Mouse (Mus musculus) neural tube, embryonic 14.5 days (tissue): ENCODE data around the gene Asprv1. TPM values are rescaled to one million over a fixed set of nuclear protein-coding genes. Genes with fewer than 3 reads are reported as not detected.

Experiments
- ATAC-seq: fragments of 200-750 bp; cut with Nextera tagmentation; 2 replicates; pipeline ENCODE4 v1.8.0; 2017; ENCODE audit warnings: low read depth, mild to moderate bottlenecking, moderate TSS enrichment, moderate library complexity
- H3K27ac ChIP-seq: fragments of 300-500 bp; sonication (generic); 2 replicates; pipeline ENCODE4 v1.5.1; 2014; ENCODE audit warnings: low read depth, mild to moderate bottlenecking, control low read depth, low read length, moderate library complexity, mixed read lengths
- H3K27me3 ChIP-seq: fragments of 300-500 bp; sonication (generic); 2 replicates; pipeline ENCODE4 v1.6.1; 2014; ENCODE audit warnings: low read length; ENCODE audit not compliant: control insufficient read depth, insufficient read depth
- H3K36me3 ChIP-seq: fragments of 300-500 bp; sonication (generic); 2 replicates; pipeline ENCODE4 v1.6.1; 2014; ENCODE audit warnings: low read length, mixed read lengths; ENCODE audit not compliant: control insufficient read depth, insufficient read depth
- H3K4me1 ChIP-seq: fragments of 300-500 bp; sonication (generic); 2 replicates; pipeline ENCODE4 v1.6.1; 2014; ENCODE audit warnings: low read length; ENCODE audit not compliant: control insufficient read depth, insufficient read depth
- H3K4me2 ChIP-seq: fragments of 300-500 bp; sonication (generic); 2 replicates; pipeline ENCODE4 v1.6.1; 2014; ENCODE audit warnings: mild to moderate bottlenecking, low read depth, low read length, control low read depth
- H3K4me3 ChIP-seq: fragments of 300-500 bp; sonication (generic); 2 replicates; pipeline ENCODE4 v1.5.1; 2014; ENCODE audit warnings: low read depth, low read length, control low read depth, mixed read lengths
- H3K9ac ChIP-seq: fragments of 300-500 bp; sonication (generic); replicated peaks from 2 replicates; pipeline ENCODE4 v1.6.1; 2014; ENCODE audit warnings: low read depth, mild to moderate bottlenecking, control low read depth, low read length, mixed read lengths
- H3K9me3 ChIP-seq: fragments of 300-500 bp; sonication (generic); 2 replicates; pipeline ENCODE4 v1.6.1; 2016; ENCODE audit warnings: low read length; ENCODE audit not compliant: control insufficient read depth
- WGBS: fragments of 180-500 bp; shearing (Covaris S2); extraction: QIAGEN DNeasy Blood & Tissue Kit; methylation state at CpG from one replicate; pipeline ENCODE4 v1.1.7; 2014; 5-methylcytosine and 5-hydroxymethylcytosine counted together
- polyA plus RNA-seq: library from polyadenylated mRNA; unstranded; fragments of >200 nt; fragmentation: Nextera tagmentation; extraction: Ambion mirVana; gene quantifications from 2 replicates; pipeline ENCODE4 v1.2.1, GENCODE M21; 2014

Gene Asprv1
- polyA plus RNA-seq: 0.82 and 1.1 TPM in 2 replicates

DNA sequence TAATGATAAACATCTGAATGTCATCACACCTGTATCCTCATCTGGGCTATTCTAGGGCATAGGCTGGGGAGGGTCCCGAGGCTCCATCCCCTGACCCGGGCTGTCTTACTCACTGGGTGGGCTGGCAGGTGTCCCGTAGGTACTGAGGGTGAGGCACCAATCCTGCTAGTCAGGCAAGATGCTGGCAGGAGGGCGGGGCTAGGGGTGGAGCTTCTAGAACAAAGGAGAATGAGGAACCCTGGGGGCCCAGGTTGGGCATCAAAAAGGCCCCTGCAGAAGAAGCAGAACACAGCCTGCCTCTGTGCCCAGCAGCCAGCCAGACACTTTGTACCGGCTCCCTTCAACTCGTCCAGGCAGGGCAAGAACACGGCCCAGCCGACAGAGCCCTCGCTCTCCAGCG, at the start of gene Asprv1:
Gene Asprv1 (plus strand): TSS at position 219 of the 400 bp plus-strand sequence.
- 50% methylated on average over 10 of the region's 10 CpGs for WGBS
- H3K27me3 ChIP-seq: no peaks in the 10 kb centered on the region
- H3K4me3 ChIP-seq: no peak within 1 kb of the TSS
- H3K36me3 ChIP-seq: no peaks in the 10 kb centered on the region
- no peaks in the 10 kb centered on the region for H3K9me3 ChIP-seq
- no peak within 1 kb of the TSS for H3K9ac ChIP-seq
- H3K4me2 ChIP-seq: no peak within 1 kb of the TSS
- no peak for ATAC-seq
- H3K27ac ChIP-seq: no peak within 1 kb of the TSS
- no peaks in the 10 kb centered on the region for H3K4me1 ChIP-seq

DNA sequence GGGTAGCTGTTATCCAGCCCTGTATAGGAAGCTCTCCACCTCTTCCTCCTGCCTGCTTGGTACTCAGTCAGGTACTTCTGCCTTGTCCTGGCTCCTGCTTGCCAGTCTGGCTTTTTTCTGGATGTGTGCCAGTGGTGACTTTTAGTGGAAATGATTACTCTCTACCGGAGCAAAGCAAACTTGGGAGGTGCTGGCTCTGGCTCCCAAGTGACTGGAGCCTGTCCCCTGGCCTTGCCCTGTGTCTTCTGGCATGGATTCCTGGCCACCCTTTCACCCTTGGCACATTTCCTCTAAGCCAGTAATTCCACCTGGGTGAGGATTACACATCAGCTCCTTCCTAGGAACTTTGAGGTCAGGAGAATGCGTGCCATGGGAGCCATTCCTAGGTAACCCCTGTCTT, 49.6 kb upstream of the Asprv1 start:
- no peak for ATAC-seq
- 80% methylated on average over 2 of the region's 2 CpGs for WGBS

DNA sequence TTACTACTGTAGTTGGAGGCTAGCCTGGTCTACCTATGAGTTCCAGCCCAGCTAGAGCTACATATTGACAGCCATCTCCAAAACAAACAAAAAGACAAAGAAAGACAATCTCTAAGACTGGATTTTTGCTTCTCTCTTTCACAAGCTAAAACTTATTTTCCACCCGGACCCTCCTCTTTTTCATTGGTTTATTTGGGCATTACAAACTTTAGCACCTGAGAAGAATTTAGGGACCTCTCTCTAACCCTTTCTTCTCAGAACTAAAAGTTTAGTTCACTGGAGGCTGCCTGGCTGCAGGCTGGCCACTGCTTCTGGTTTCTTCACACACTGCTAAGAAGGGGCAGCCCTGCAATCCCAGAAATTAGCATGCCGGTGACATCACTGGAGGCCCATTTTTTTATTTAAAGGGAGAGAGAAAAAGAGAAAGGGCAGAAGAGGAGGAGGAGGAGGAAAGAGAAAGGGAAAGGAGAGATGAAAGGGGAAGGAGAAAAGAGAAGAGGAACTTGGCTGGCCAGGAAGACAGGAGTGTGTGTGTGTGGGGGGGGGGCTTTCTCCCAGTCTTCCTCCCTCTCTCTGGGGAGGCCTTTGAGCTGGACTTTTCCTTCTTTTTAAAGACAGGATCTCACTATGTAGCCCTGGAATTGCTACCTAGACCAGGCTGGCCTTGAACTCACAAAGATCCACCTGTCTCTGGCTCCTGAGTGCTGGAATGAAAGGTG, 48.7 kb upstream of the Asprv1 start:
- Histone ChIP-seq H3K27ac (no peak overlapping the region), H3K9ac (no peak overlapping the region), H3K9me3 (no peaks in the 10 kb centered on the region), H3K4me2 (no peak overlapping the region), H3K27me3 (no peaks in the 10 kb centered on the region), H3K36me3 (no peaks in the 10 kb centered on the region), H3K4me1 (peaks cover 2% of the 10 kb centered on the region), H3K4me3 (no peak overlapping the region)
- ATAC-seq: no peak
- 67% methylated on average over 2 of the region's 2 CpGs for WGBS

More for the DNA sequence above, 49.6 kb upstream of the Asprv1 start:
- H3K9me3 ChIP-seq: no peaks in the 10 kb centered on the region
- H3K4me2 ChIP-seq: no peak overlapping the region
- H3K36me3 ChIP-seq: no peaks in the 10 kb centered on the region
- H3K4me3 ChIP-seq: no peak overlapping the region
- no peak overlapping the region for H3K27ac ChIP-seq
- H3K27me3 ChIP-seq: no peaks in the 10 kb centered on the region
- H3K4me1 ChIP-seq: no peaks in the 10 kb centered on the region
- no peak overlapping the region for H3K9ac ChIP-seq

DNA sequence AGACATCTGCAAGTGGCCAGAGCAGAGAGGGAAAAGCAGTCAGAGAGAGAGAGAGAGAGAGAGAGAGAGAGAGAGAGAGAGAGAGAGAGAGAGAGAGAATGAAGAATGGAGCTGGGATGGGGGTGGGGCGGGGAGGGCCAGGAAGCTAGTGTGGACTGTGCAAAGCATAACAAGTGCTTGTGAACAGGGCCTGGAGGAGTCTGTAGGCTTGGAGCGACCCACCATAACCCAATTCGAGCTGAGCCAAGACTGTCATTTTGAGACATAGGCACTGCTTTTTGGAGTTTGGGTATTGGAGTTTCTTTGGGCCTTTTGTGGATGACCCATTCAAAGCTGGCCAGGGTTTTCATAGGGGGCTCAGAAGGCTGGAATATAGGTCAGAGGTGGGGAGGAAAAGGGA, 48.0 kb upstream of the Asprv1 start:
- Histone ChIP-seq H3K36me3 (no peaks in the 10 kb centered on the region), H3K9ac (no peak overlapping the region), H3K4me3 (no peak overlapping the region), H3K4me2 (no peak overlapping the region), H3K4me1 (peaks cover 9% of the 10 kb centered on the region), H3K27me3 (no peaks in the 10 kb centered on the region), H3K27ac (no peak overlapping the region), H3K9me3 (no peaks in the 10 kb centered on the region)
- no peak for ATAC-seq
- WGBS: 86% methylated on average over 3 of the region's 3 CpGs

DNA sequence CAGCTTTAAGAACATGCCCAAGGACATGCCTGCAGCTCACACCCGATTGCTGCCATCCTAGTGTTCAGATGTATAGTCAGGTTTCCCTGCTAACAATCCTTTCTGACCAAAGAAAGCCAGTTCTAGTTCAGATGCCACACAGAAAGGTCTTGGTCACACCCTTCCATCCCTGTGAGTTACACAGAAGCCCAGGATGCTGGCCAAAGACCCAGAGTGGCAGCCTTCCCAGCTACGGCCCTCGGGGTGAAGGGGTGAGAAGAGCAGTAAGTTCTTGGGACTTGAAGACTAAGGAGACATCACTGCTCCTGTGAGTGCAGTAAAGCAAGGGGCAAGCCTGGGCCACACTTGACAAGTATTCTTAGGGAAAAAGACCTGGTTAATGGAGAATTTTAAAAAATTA, 44.8 kb upstream of the Asprv1 start:
- Histone ChIP-seq H3K9me3 (no peaks in the 10 kb centered on the region), H3K27me3 (no peaks in the 10 kb centered on the region), H3K4me2 (no peak overlapping the region), H3K4me1 (peaks cover 15% of the 10 kb centered on the region), H3K4me3 (no peak overlapping the region), H3K27ac (no peak overlapping the region), H3K36me3 (no peaks in the 10 kb centered on the region), H3K9ac (no peak overlapping the region)
- WGBS: 89% methylated on average over 3 of the region's 3 CpGs
- ATAC-seq: no peak

DNA sequence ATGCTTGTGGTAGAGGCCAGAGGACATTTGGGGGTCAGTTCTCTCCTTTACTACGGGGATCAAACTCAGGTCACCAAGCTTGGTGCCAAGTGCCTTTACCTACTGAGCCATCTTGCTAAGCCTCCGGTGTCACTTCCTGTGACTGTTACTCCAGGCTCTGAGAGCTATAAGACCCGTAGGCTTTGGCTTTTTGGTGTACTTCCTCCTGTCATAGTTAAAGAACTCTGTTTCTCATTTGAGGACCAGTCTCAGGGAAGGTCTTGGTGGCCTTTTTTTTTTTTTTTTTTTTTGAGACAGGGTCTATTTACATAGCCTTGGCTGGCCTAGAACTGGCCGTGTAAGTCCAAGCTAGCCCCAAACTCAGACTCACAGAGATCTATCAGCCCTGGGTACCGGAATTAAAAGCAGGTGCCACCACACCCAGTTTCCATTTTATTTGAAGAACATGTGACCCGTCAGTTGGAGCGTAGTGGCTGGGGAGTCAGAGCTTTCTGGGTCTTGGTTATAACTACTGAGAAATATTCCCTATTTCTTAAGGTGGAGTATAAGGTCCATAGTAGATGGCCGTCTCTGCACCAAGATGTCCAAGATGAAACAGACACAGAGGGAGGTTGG, 44.3 kb upstream of the Asprv1 start:
- Histone ChIP-seq H3K4me2 (no peak overlapping the region), H3K9me3 (no peaks in the 10 kb centered on the region), H3K4me1 (peaks cover 15% of the 10 kb centered on the region), H3K36me3 (no peaks in the 10 kb centered on the region), H3K4me3 (no peak overlapping the region), H3K27me3 (no peaks in the 10 kb centered on the region), H3K27ac (peak overlapping the region; percentile 92; the same call in 1 of the 2 replicates), H3K9ac (no peak overlapping the region)
- WGBS: 92% methylated on average over 8 of the region's 8 CpGs
- no peak for ATAC-seq

DNA sequence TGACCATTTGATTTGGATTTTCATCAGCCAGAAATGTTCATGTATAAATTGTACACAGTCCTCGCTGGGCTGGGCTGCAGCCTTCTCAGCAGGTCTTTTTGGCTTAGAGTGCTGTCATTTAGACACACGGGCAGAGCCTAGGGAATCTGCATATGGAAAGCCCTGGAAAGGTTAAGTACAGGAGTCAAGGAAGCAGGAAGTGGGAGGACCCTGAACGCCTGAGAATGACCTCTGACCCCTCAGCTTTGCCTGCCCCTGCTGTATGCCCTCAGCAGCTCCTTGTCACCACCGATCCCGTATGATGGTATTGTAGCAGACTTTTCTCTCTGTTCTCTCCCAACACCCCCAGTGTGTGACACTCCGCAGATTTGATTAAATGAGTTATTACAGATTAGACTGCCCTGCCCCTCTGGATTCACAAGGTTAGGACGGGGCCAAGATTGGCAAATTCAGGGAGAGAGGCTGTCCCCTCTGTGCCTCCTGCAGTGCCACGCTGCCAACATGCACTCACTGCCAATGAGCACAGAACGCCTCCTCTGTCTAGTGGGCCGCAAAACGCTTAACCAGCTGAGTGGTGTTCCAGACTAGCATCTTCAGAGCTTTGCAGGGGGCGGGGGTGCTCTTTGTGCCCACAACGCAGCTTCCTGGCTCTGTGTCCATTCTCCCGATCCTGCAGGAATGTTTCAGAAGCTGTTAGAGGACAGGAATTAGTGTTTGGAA, 43.5 kb upstream of the Asprv1 start:
- no peaks in the 10 kb centered on the region for H3K27me3 ChIP-seq
- H3K36me3 ChIP-seq: no peaks in the 10 kb centered on the region
- WGBS: 28% methylated on average over 14 of the region's 14 CpGs
- ATAC-seq: peak; percentile 70
- H3K9me3 ChIP-seq: no peaks in the 10 kb centered on the region
- H3K4me2 ChIP-seq: peak overlapping the region; percentile 62
- H3K9ac ChIP-seq: peak overlapping the region; percentile 54
- peak overlapping the region; percentile 26 for H3K4me3 ChIP-seq
- peak overlapping the region; percentile 92 for H3K27ac ChIP-seq
- peaks cover 15% of the 10 kb centered on the region for H3K4me1 ChIP-seq

DNA sequence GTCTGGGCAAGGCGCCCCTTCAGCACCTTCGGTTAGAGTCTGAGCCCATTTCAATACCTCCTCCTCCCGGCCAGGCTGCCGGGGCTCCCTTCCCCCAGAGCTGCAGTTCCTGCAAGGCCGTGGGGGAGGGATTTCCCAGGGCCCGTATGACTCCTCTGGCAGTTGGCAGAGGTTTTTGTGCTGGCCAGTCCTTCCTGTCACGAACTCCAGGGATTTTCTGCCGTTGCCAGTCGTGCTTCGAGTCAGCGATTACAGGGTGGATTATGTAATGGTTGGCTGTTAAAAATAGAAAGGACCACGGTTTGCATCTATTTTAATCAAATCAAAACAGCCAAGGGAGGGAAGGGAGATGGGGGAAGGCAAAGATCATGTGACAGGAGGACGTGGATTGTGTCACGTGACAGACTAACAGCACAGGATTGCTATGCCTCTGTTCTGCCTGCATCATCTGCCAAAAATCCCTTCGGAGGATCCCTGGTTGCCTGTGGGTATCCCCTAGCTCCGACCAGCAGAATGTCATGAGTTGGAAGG, 42.8 kb upstream of the Asprv1 start:
- H3K4me3 ChIP-seq: peak overlapping the region; percentile 26
- peak; percentile 90 for ATAC-seq
- no peaks in the 10 kb centered on the region for H3K9me3 ChIP-seq
- H3K9ac ChIP-seq: peak overlapping the region; percentile 54
- peaks cover 15% of the 10 kb centered on the region for H3K4me1 ChIP-seq
- H3K36me3 ChIP-seq: no peaks in the 10 kb centered on the region
- H3K27ac ChIP-seq: peak overlapping the region; percentile 92
- WGBS: 10% methylated on average over 16 of the region's 16 CpGs
- no peaks in the 10 kb centered on the region for H3K27me3 ChIP-seq
- H3K4me2 ChIP-seq: peak overlapping the region; percentile 62

DNA sequence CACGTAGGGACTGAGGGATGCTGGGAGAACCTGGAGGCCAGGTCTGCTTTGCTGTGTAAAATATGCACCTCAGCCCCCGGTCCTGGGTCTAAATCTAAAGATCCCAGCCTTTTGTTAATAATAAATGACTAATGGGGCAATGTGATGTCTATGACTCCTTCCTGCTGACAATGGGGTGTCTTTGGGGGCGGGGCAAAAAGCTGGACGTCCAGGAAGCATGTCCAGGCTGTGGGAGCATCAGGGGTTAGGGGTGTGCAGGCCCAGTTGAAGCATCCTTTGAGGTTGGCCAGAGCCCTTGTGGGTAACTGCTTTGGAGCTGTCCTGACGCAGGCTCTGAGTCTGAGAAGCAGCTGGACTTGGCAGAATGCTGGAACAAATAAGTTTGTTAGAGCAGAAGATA, 41.9 kb upstream of the Asprv1 start:
- Histone ChIP-seq H3K27me3 (no peaks in the 10 kb centered on the region), H3K27ac (no peak overlapping the region), H3K4me2 (no peak overlapping the region), H3K4me1 (peaks cover 15% of the 10 kb centered on the region), H3K9ac (no peak overlapping the region), H3K4me3 (no peak overlapping the region), H3K36me3 (no peaks in the 10 kb centered on the region), H3K9me3 (no peaks in the 10 kb centered on the region)
- ATAC-seq: no peak
- WGBS: 78% methylated on average over 5 of the region's 5 CpGs
